Mouse (Mus musculus): Measurements from ENCODE around the gene Kdm4d. TPM values are rescaled to one million over a fixed set of nuclear protein-coding genes. Genes with fewer than 3 reads are reported as not detected.
"Not testable (repeated sequence)": the region's sequence is repeated elsewhere in the genome, so short reads cannot be mapped to it uniquely, and the experiment has no call there.

The Kdm4d gene
- under 1 TPM; 0.29 to 0.41 TPM for total RNA-seq (2021)
- 0.36 and 0.37 TPM in 2 replicates for polyA plus RNA-seq (2012; rRNA removed)
- long read RNA-seq: 0 reads

GRCm38 (mm10) chr9:14500023-14500915 lies at the start of gene Kdm4d, which contains the start of gene Cwc15:
Gene Kdm4d, minus strand, starts transcription at chr9:14500482.
Gene Cwc15, plus strand, starts transcription at chr9:14500617.
- DNase-seq: peak; percentile 94

DNA sequence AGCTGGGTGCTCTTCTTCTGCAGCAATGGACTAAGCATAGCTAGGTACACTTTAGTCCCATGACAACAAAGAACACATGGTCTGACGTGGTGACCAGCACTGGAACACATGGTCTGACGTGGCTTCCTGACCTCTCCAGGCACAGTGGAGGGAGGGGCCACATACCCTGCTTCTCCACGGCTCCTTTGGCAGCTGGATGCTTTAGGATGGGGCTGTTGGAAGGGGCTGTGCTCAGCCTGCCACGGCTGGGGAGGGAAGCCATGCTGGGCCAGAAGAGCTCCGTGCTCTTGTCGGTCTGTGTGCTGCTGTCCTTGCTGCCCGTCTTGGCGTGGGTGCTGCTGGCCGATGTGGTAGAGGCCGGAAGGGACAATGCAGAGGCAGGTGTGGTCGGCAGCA lies 48.1 kb upstream of the Kdm4d start:
- DNase-seq: no peak

- DNase-seq: no peak
Measured at GRCm38 (mm10) chr9:14547584-14548365, 47.5 kb upstream of the Kdm4d start.

GRCm38 (mm10) chr9:14544034-14544757 lies 43.9 kb upstream of the Kdm4d start:
- no peak for DNase-seq

DNA sequence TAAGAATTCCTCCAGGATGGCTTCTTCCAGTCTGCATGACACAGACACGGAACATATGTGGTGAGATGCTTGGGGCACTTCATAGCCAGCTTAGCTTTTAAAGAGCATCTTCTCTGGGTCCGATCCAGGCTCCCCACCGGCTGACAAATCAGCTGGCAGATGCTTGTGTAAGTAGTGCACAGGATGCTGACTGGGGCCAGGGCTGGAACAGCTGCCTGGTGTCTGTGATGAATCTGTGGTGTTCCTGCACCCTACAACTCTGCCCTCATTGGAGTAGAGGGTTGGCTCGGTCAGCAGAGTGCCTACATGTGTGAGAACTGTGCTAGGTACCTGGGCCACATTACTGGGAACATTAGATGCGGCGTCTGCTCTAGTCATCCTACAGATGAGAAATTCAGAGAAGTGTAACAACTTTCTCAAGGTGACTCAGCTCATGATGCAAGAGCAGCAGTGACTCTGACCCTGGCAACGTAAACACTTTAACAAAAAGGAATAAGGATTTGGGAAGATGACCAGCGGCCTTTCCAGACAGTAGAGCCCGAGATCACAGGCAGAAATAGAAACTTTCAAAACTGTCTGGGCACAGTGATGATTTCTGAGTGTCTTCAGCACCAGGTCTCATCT lies 34.7 kb upstream of the Kdm4d start:
- DNase-seq: peak; percentile 18

- DNase-seq: no peak
Measured at GRCm38 (mm10) chr9:14533659-14534058, 33.4 kb upstream of the Kdm4d start.

DNA sequence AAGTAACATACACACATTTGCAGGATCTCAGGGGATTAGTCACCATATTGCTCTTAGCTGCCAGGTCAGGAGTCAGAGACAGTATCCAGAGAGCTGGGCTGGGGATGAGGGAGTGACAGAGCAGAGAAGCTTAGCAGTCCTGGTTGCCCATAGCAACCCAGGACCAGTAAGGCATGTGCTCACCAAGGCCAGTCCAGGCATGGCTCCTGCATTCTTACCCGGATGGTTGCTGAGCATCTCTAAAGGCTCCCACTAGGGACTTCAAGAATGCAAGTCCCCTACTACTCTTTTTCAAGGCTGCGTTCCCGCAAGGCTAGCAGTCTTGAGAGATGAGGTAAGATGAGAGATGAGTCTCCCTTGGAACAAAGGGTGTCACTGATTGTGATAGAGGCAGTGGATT lies 32.0 kb upstream of the Kdm4d start:
- DNase-seq: no peak

DNA sequence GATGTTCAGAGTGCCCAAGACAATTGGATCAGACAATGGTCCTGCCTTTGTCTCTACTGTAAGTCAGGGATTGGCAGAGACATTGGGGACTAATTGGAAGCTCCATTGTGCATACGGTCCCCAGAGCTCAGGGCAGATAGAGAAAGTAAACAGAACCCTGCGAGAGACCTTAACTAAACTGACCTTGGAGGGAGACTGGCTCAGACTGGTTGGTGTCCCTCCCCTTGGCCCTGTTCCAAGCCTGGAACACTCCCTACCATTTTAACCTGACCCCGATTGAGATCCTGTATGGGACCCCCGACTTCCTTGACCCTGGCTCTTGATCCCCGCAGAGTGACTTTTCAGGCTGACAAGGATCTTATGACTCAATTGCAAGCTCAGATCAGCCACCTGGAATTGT lies 29.7 kb upstream of the Kdm4d start:
- DNase-seq: no peak

GRCm38 (mm10) chr9:14523408-14524043 lies 23.2 kb upstream of the Kdm4d start:
- DNase-seq: peak; percentile 82

DNA sequence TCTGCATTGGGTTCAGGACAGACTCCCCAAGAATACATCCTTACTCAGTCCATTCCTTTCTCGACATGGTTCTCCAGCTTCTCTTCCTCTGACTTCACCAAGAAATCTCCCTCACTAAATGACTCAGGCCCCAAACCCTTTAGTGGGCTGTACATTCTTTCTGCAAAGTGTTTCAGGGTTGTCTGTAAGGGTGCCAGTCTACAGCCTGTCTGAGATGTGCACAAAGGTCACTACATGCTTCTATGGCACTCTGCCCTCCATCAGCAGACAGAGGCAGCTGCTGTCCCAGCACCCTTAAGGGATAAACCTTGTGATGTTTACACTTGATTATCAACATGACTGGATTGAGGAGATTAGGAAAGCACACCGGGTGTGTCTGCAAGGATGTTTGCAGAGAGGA lies 21.4 kb upstream of the Kdm4d start:
- no peak for DNase-seq

DNA sequence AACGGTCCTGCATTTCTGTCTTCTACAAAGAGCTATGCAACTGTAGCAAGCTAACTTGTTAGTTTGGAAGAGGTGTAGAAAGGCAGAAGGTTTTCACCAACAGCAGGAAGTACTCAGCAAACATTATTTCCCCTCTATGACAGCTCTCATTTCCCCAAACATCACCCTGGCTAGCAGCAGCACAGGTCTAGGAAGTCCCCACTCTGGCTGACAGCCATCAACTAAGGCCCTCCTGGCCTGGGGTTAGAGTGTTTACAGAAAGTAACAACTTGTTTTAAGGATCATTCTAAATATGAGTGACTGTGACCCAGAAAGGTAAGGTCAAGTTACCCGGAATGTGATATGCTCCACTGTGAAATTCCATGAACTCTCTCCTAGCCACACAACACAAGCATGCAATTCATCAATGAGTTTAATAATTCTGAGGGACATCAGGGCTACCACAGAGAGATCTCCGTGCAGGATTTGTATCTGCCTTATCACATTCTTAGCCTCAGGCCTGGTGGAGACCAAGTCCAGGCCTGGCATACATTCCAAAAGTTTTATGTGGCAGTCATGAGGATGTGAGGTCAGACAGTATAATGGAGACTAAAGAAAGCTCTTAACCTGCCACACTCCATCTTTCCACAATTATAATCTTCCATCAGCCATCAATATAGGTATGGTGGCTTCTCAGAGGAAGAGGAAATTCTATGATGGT lies 20.8 kb upstream of the Kdm4d start:
- no peak for DNase-seq

DNA sequence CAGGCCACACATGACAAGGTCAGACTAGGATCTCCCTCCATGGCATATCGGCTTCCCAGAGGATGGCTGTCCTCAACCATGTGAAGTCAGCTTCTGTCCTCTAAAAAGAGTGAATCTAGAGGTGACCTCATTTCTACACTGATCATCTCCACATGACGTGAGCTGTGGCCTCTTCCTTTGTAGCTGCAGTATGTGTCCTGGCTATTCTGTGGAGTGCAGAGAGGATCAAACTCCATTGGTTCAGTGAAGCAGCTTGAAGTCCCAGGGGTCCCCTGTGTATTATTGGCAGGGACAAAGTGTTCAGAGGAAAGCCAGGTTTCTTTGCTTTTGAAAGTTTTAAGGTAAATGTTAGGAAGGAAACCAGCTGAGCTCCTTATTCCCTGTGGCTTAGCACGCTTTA lies 17.8 kb upstream of the Kdm4d start:
- DNase-seq: no peak

GRCm38 (mm10) chr9:14517296-14517695 lies 17.0 kb upstream of the Kdm4d start:
- DNase-seq: no peak

DNA sequence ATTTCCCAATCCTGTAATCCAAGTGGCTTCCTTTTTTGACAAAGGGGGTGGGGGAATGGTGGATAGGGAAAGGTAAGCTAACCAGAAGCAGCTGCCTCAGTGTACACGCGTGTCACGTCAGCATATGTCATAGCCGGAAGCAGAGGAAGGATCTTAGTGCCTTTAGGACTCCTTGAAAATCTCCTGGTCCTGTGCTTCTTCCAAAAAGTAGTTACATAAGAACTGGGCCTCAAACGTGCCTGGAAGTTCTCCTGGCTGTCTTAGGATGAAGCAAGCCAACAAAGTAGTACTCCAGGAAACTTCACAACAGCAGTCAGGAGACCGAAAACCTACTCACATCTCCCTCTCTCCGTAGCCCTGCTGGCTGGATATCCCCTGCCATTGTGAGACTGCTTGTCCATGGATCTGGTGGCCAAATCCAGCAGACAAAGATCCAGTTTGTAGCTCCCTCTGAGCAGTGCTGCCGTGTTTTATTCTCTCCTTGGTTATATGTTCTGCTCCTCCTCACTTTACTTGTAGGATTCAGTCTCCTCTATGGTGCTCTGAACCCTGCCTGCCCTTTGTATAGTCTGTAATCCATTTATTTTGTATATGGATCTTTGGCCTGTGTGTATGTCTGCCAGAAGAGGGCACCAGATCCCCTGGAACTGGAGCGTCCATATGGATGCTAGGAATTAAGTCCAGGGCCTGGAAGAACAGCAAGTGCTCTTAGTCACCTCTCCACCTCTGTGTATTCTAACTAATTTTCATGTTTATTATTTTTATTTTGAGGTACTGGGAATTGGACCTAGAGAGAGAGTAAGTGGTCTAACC lies 12.6 kb upstream of the Kdm4d start:
- DNase-seq: peak; percentile 7

DNA sequence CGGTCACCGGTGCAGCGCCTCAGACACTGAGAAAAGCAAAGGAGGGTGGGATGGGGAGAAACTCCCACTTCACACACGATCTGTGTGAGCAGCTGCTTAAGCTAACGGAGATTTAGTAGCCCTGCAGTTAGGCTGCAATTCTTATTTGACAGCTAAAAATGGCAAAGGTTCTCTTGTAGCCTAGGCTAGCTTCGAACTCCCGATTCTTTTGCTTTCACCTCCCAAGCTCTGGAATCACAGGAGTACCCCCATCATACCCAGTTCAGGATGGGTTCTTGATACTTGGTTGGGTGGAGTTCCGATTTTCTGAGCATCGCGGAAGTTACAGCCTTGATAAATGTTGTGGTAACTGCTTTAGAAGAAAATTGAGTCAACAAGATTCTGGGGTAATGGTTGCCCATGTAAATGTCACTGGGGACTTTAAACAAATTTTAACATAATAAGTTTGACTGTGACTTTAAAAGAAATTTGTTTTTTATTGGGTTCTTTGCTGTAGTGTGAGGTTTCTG lies 688 bp upstream of the Kdm4d start:
- DNase-seq: no peak

DNA sequence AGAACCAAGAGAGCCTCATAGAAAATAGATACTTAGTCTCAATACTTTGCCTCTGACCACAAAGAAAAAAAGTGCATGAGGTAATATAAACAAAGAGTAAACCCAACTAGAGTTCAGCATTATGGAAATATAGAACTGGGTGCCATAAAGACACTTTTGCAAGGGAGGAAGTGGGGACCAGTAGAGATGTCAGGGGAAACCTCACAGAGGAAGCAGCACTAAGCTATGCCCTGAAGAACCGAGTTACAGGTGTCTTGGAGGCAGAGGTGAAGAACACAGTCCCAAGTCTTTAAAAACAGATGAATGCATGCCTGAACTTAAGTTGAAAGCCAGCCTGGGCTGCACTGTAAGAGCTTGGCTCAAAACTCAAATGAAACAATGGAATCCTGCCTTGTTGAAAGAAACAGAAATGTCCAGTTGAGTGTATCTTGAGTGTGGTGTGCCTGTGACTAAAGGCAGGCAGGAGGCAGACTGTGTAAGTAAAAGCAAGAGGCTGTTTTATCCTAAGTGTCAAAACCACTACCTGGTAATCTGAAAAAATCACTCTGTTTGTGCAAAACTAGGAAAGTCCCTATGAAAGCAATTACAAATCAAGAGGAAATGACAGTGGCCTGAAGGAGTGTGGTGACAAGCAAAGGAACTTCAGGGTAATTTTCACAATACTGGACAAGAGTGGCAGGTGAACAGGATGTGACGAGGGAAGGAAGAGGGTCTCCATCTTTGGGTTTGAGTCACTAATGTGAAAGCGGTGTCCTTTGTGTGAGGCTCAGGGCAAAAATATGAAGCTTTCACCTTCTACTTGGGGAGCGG lies 1.2 kb downstream of the Kdm4d start:
- no peak for DNase-seq

DNA sequence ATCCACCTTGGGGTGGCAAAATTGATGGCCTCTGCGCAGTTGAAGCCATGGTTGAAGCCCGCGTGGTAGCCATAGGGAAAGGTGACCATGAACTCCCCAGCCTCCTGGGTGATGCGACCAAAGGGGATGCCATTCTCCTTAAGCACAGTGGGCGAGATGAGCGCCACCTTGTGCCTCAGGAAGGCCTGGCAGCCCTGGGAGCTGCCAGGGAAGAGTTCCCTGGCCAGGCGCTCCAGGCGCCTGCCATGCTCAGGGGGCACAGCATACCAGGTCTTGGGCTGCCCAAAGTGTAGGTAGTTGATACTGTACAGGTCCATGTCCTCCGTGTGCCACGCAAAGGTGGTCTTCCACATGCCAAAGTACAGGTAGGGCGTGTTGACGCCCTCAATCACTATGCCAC lies 36.6 kb downstream of the Kdm4d start:
- DNase-seq: not testable (repeated sequence)

GRCm38 (mm10) chr9:14462536-14462935 lies 37.7 kb downstream of the Kdm4d start:
- peak; percentile 67 for DNase-seq

GRCm38 (mm10) chr9:14456320-14456719 lies 44.0 kb downstream of the Kdm4d start:
- DNase-seq: no peak
